Mouse (Mus musculus) gastrocnemius, postnatal 36 days (tissue): ENCODE measurements around the gene Tex264. TPM values are rescaled to one million over a fixed set of nuclear protein-coding genes. Genes with fewer than 3 reads are reported as not detected.

ENCODE experiments used
- DNase-seq, 2 experiments: peaks; one replicate each; pipeline ENCODE4 v3.0.0; 2022
- intact Hi-C: fragments of 180-260 bp; cut with DNase I; formaldehyde crosslinking; loops from one replicate; pipeline ENCODE4 v1.15.1; 2025
- long read RNA-seq, 2 experiments: library from polyadenylated mRNA; stranded (forward); transcript quantifications; one replicate each; pipeline ENCODE4 v2.0.0; 2021
- total RNA-seq, 2 experiments: library from RNA; stranded (reverse); gene quantifications; 2 replicates each; pipeline ENCODE4 v1.2.3; 2021

The Tex264 gene
- 10 to 100 TPM; 26.0 to 27.3 TPM for total RNA-seq
- long read RNA-seq, experiment 1, transcript Tex264-201 (6 exons, 1,391 nt) = major isoform, 6 of 18 reads
- long read RNA-seq, experiment 1, partial matches to known transcripts = 2 of 18 reads
- long read RNA-seq, experiment 1, other reads (novel, unspliced or antisense) = 4 of 18 reads
- long read RNA-seq, experiment 2, transcript Tex264-201 (6 exons, 1,391 nt) = major isoform, 13 of 34 reads
- long read RNA-seq, experiment 2, transcript Tex264-202 (6 exons, 1,896 nt) = minor isoform, 5 of 34 reads
- long read RNA-seq, experiment 2, partial matches to known transcripts = 3 of 34 reads
- long read RNA-seq, experiment 2, other reads (novel, unspliced or antisense) = 9 of 34 reads

- intact Hi-C loops = no loop called here
Observed at GRCm38 (mm10) chr9:106685249-106686101, at the start of gene Tex264. Gene Tex264, minus strand, starts transcription at chr9:106685927.

GRCm38 (mm10) chr9:106733690-106734089, 48.0 kb upstream of the Tex264 start:
- intact Hi-C loops = no loop called here

More at GRCm38 (mm10) chr9:106685249-106686101, at the start of gene Tex264:
- peak; percentile 77 to 82 for DNase-seq

GRCm38 (mm10) chr9:106729416-106729815, 43.7 kb upstream of the Tex264 start:
- intact Hi-C loops = no loop called here

More at GRCm38 (mm10) chr9:106733690-106734089, 48.0 kb upstream of the Tex264 start:
- DNase-seq = no peak

GRCm38 (mm10) chr9:106726891-106727290, 41.2 kb upstream of the Tex264 start:
- intact Hi-C loops = no loop called here
- no peak for DNase-seq

More at GRCm38 (mm10) chr9:106729416-106729815, 43.7 kb upstream of the Tex264 start:
- DNase-seq = no peak

- intact Hi-C loops = no loop called here
- no peak for DNase-seq
Observed at GRCm38 (mm10) chr9:106725435-106725834, 39.7 kb upstream of the Tex264 start.

- intact Hi-C loops = no loop called here
- no peak for DNase-seq
Observed at GRCm38 (mm10) chr9:106724864-106725263, 39.1 kb upstream of the Tex264 start.

GRCm38 (mm10) chr9:106716729-106717128, 31.0 kb upstream of the Tex264 start:
- no peak for DNase-seq
- intact Hi-C loops = no loop called here

GRCm38 (mm10) chr9:106716232-106716631, 30.5 kb upstream of the Tex264 start:
- no peak for DNase-seq
- intact Hi-C loops = no loop called here

- no peak for DNase-seq
- intact Hi-C loops = no loop called here
Observed at GRCm38 (mm10) chr9:106712470-106712869, 26.7 kb upstream of the Tex264 start.

- intact Hi-C loops = no loop called here
- DNase-seq = peak in 1 of 2 experiments; percentile 6
Observed at GRCm38 (mm10) chr9:106692973-106693481, 7.3 kb upstream of the Tex264 start.

GRCm38 (mm10) chr9:106688834-106689233, 3.1 kb upstream of the Tex264 start:
- intact Hi-C loops = no loop called here
- DNase-seq = no peak

- intact Hi-C loops = no loop called here
- peak; percentile 53 to 70 for DNase-seq
Observed at GRCm38 (mm10) chr9:106686983-106687650, 1.4 kb upstream of the Tex264 start.

GRCm38 (mm10) chr9:106684918-106685248, 844 bp downstream of the Tex264 start:
- DNase-seq = no peak
- intact Hi-C loops = no loop called here

GRCm38 (mm10) chr9:106684093-106684872, 1.4 kb downstream of the Tex264 start:
- intact Hi-C loops = no loop called here
- DNase-seq = no peak

- no peak for DNase-seq
- intact Hi-C loops = no loop called here
Observed at GRCm38 (mm10) chr9:106681026-106681425, 4.7 kb downstream of the Tex264 start.

GRCm38 (mm10) chr9:106678242-106678641, 7.5 kb downstream of the Tex264 start:
- intact Hi-C loops = no loop called here
- no peak for DNase-seq

GRCm38 (mm10) chr9:106677702-106678101, 8.0 kb downstream of the Tex264 start:
- DNase-seq = no peak
- intact Hi-C loops = no loop called here

GRCm38 (mm10) chr9:106676571-106676970, 9.2 kb downstream of the Tex264 start:
- intact Hi-C loops = no loop called here
- no peak for DNase-seq

- intact Hi-C loops = loop anchor here (2.0 kb wide), 2 partner anchors 143 to 211 kb away; partner anchors contain the start of gene Rbm15b
- no peak for DNase-seq
Observed at GRCm38 (mm10) chr9:106675965-106676364, 9.8 kb downstream of the Tex264 start.

GRCm38 (mm10) chr9:106675480-106675879, 10.2 kb downstream of the Tex264 start:
- intact Hi-C loops = loop anchor here (2.0 kb wide), 2 partner anchors 143 to 211 kb away; partner anchors contain the start of gene Rbm15b
- DNase-seq = peak; percentile 63 to 77
